Mouse (Mus musculus): ENCODE measurements around the gene Armc9. TPM values are rescaled to one million over a fixed set of nuclear protein-coding genes. Genes with fewer than 3 reads are reported as not detected.
A peak's percentile ranks its signal among the peaks of the same experiment; 100 is the strongest.

The Armc9 gene
- polyA plus RNA-seq, 1 experiment from 2014 or later, result 39.7 TPM

DNA sequence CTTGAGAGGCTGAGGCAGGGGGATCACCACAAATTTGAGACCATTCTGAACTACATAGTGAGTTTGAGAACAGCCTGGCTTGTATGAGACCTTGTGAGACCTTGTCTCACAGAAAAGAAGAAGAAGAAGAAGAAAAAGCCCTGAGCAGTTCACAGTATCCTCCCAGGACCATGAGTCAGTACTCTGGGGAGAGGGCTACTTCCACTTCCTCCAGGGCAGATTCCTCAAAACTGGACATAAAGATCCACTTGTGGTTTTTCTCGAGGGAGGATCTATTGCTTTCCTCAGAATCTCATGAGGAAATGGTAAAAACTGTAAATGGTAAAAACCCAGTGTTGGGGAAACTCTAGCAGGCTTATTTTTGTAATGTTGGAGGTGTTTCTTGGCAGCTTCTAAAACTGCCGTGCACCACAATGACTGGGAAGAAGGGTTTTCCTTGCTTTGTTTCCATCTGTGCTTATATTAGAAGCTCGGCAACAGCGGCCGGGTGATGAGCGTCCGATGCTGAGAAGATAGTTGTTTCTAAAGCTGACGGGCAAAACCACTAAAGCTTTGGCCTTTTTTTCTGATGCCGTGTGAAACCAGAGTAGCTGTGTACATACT, 48.1 kb downstream of the Armc9 start:
- Histone ChIP-seq H3K36me3 (replicated peaks) (peaks cover 47% of the 10 kb centered on the region), H3K27ac (no peak overlapping the region), H3K27me3 (replicated peaks) (no peaks in the 10 kb centered on the region), H3K4me1 (no peaks in the 10 kb centered on the region), H3K4me2 (no peak overlapping the region), H3K4me3 (no peak overlapping the region), H3K9ac (no peak overlapping the region), H3K9me3 (no peaks in the 10 kb centered on the region)
- WGBS, result 88% methylated on average over 9 of the region's 9 CpGs
- ATAC-seq (replicated peaks), result no peak

DNA sequence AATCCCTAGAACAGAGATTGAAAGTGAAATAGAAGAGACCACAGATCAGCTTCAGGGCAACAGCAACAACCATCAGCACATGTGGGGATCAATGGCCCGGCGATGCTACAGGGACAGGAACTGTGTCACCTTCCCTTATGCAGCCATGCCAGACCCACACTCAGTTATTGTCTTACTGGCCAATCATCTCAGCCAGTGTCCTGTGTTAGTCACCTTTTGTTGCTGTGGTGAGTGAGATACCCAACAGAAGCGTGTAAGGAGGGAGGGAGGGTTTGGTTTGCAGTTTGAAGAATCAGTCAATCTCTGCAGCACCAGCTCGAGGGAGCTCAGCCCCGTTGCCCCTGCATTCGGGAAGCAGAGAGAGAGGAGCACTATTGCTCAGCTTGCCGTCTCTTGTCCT, 56.1 kb downstream of the Armc9 start:
- H3K27ac ChIP-seq, result no peak overlapping the region
- peaks cover 48% of the 10 kb centered on the region; the same call in 1 of the 2 replicates for H3K36me3 ChIP-seq (replicated peaks)
- no peaks in the 10 kb centered on the region for H3K27me3 ChIP-seq (replicated peaks)
- ATAC-seq (replicated peaks), result no peak
- H3K4me2 ChIP-seq, result no peak overlapping the region
- H3K4me3 ChIP-seq, result no peak overlapping the region
- H3K9ac ChIP-seq, result no peak overlapping the region
- no peaks in the 10 kb centered on the region for H3K4me1 ChIP-seq
- no peaks in the 10 kb centered on the region for H3K9me3 ChIP-seq
- 79% methylated on average over 7 of the region's 7 CpGs for WGBS

DNA sequence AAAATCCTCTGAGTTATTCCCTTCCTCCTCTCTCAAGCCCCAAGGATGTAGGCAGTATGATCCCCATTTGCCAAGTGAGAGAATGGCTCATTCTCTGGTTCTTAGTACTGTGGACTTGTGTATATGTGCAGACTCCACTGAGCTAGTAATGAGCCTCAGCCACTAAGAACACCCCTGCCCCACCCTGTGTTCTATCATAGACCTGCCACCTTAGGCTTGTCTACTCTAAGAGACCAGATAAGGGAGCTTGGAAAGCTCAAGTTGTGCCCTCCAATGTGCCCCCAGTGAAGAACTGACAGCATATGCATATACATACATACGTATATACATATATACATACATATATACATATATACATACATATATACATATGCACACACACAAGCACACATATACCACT, 56.9 kb downstream of the Armc9 start:
- H3K27me3 ChIP-seq (replicated peaks), result no peaks in the 10 kb centered on the region
- H3K36me3 ChIP-seq (replicated peaks), result peaks cover 46% of the 10 kb centered on the region; the same call in 1 of the 2 replicates
- H3K9ac ChIP-seq, result no peak overlapping the region
- no peak overlapping the region for H3K27ac ChIP-seq
- H3K4me1 ChIP-seq, result no peaks in the 10 kb centered on the region
- no peaks in the 10 kb centered on the region for H3K9me3 ChIP-seq
- no peak overlapping the region for H3K4me2 ChIP-seq
- 91% methylated on average over 1 of the region's 1 CpGs for WGBS
- no peak for ATAC-seq (replicated peaks)
- H3K4me3 ChIP-seq, result no peak overlapping the region

DNA sequence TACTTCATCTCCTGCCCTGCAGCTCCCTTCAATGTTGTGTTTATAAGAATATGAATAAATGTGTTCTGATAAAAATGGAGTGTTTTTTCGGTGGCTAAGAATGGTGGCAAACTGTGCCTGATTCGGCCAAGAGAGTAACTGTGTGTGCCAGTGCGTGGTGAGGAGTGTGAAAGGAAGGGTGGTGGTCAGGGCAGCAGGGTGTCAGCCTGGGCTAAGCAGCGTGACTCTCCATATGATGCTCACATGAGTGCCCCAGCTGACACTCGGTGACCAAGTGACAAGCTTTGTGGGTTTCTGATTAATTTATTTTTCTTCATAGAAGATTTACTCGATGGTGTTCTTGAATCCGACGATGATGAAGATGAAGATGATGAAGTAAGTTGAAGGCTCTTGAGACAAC, 58.2 kb downstream of the Armc9 start:
- H3K36me3 ChIP-seq (replicated peaks), result peaks cover 40% of the 10 kb centered on the region; the same call in 1 of the 2 replicates
- H3K27ac ChIP-seq, result no peak overlapping the region

DNA sequence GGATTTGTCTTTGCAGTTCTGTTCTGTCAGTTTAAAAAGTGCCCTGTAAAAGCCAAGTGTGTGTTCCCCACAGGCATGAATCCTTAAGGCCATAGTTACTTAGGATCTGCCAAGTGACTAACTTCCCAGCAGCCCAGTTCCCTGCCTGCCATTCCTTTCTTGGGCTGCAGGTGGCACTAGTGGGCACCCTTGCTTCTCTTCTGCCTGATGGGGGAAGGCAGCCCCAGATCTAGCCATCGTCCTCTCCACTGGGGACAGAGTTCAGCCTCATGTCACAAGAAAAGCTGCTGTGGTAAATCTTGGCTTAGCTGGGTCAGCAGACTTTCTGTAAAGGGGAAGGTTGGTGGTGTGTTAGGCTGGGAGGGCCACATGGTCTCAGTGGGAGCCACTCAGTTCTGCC, 59.6 kb downstream of the Armc9 start:
- ATAC-seq (replicated peaks), result no peak
- no peaks in the 10 kb centered on the region for H3K27me3 ChIP-seq (replicated peaks)
- no peaks in the 10 kb centered on the region for H3K9me3 ChIP-seq
- no peak overlapping the region for H3K4me3 ChIP-seq
- peaks cover 33% of the 10 kb centered on the region; the same call in 1 of the 2 replicates for H3K36me3 ChIP-seq (replicated peaks)
- H3K27ac ChIP-seq, result no peak overlapping the region
- no peaks in the 10 kb centered on the region for H3K4me1 ChIP-seq
- no peak overlapping the region for H3K4me2 ChIP-seq
- no peak overlapping the region for H3K9ac ChIP-seq
- 0% methylated on average over 1 of the region's 1 CpGs for WGBS

More for the DNA sequence above, 58.2 kb downstream of the Armc9 start:
- no peak for ATAC-seq (replicated peaks)
- H3K4me3 ChIP-seq, result no peak overlapping the region
- WGBS, result 94% methylated on average over 8 of the region's 8 CpGs
- H3K27me3 ChIP-seq (replicated peaks), result no peaks in the 10 kb centered on the region
- H3K4me1 ChIP-seq, result no peaks in the 10 kb centered on the region
- no peaks in the 10 kb centered on the region for H3K9me3 ChIP-seq
- no peak overlapping the region for H3K9ac ChIP-seq
- no peak overlapping the region for H3K4me2 ChIP-seq

DNA sequence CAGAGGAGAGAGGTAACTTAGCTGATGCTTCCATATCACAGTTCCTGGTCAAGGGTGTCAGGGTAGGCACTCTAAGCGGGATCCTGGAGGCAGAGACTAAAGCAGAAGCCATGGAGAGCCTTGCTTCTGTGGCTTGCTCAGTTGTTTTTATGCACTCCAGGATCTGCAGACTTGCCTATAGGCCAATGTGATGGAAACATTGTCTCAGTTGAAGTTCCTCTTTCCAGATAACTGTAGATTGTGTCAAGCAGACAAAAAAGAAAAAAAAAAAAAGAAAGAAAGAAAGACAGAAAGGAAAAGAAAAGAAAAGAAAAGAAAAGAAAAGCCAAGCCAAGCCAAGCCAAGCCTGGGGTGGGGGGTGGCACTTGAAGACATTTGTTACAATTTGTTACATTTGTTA, 60.7 kb downstream of the Armc9 start:
- H3K9me3 ChIP-seq, result no peaks in the 10 kb centered on the region
- no peaks in the 10 kb centered on the region for H3K4me1 ChIP-seq
- peaks cover 23% of the 10 kb centered on the region; the same call in 1 of the 2 replicates for H3K36me3 ChIP-seq (replicated peaks)
- H3K27me3 ChIP-seq (replicated peaks), result no peaks in the 10 kb centered on the region
- no peak overlapping the region for H3K4me2 ChIP-seq
- H3K27ac ChIP-seq, result no peak overlapping the region
- H3K9ac ChIP-seq, result no peak overlapping the region
- WGBS, result 100% methylated on average over 1 of the region's 1 CpGs
- no peak for ATAC-seq (replicated peaks)
- H3K4me3 ChIP-seq, result no peak overlapping the region

DNA sequence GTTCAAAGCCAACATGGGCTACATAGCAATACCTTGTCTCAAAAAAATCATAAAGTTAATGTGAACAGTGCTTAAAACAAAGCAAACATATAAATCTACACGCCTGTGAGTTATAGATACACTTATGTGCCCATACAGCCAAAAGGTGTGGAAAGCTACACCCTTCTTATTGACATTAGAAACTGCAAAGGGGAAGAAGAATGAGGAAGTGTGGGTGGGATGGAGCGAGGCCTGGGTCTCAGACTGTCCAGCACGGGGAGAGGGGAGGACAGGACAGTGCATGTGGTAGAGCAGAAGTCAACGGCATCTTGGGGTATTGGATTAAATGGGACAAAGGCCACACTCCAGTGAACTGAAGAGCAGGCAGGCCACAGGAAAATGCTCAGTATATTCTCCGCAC, 61.8 kb downstream of the Armc9 start:
- H3K36me3 ChIP-seq (replicated peaks), result peaks cover 17% of the 10 kb centered on the region; the same call in 1 of the 2 replicates
- no peaks in the 10 kb centered on the region for H3K27me3 ChIP-seq (replicated peaks)
- H3K9ac ChIP-seq, result no peak overlapping the region
- no peak overlapping the region for H3K27ac ChIP-seq
- WGBS, result 93% methylated on average over 5 of the region's 5 CpGs
- H3K4me2 ChIP-seq, result no peak overlapping the region
- no peak for ATAC-seq (replicated peaks)
- no peaks in the 10 kb centered on the region for H3K9me3 ChIP-seq
- H3K4me3 ChIP-seq, result no peak overlapping the region
- no peaks in the 10 kb centered on the region for H3K4me1 ChIP-seq

DNA sequence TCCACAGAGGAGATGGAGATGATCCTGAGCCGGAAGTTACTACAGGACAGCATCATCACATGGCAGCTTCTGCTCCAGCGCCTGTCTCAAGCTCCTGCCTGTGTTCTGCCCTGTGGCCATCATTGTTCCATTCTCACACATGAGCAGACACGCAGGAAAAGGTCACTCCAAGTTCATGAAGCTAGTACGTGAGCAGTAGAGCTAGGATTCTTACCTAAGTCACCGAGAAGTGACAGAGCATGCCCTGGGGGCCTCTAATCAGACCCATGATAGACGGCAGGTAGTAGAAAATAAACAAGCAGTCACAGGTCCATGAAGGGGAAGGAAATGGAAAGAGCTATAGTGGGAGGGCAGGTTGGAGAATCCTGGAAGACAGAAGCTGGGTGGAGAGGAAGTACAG, 63.4 kb downstream of the Armc9 start:
- no peak for ATAC-seq (replicated peaks)
- Histone ChIP-seq H3K36me3 (replicated peaks) (peaks cover 10% of the 10 kb centered on the region; the same call in 1 of the 2 replicates), H3K4me1 (no peaks in the 10 kb centered on the region), H3K9me3 (no peaks in the 10 kb centered on the region), H3K27me3 (replicated peaks) (no peaks in the 10 kb centered on the region), H3K4me2 (no peak overlapping the region), H3K27ac (no peak overlapping the region), H3K4me3 (no peak overlapping the region), H3K9ac (no peak overlapping the region)
- 75% methylated on average over 6 of the region's 6 CpGs for WGBS

DNA sequence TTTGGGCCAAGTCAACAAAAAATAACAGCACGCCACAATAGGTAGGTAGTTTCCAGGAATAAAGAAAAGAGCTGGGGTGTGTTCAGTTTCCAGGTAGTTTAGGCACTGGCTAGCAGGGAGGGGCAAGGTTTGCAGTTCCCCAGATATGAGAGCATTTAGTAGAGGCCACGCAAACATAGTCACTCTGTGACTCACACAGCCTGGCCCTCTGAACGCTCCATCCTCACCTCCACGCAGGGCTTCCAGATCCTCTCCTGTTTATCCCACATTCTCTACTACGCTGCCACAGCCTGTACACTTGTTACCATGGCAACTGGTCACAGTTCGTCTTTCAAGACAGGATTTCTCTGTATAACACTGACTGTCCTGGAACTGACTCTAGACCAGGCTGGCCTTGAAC, 70.6 kb downstream of the Armc9 start:
- ATAC-seq (replicated peaks), result peak; percentile 55; the same call in 1 of the 2 replicates
- 46% methylated on average over 6 of the region's 6 CpGs for WGBS
- no peaks in the 10 kb centered on the region for H3K27me3 ChIP-seq (replicated peaks)

DNA sequence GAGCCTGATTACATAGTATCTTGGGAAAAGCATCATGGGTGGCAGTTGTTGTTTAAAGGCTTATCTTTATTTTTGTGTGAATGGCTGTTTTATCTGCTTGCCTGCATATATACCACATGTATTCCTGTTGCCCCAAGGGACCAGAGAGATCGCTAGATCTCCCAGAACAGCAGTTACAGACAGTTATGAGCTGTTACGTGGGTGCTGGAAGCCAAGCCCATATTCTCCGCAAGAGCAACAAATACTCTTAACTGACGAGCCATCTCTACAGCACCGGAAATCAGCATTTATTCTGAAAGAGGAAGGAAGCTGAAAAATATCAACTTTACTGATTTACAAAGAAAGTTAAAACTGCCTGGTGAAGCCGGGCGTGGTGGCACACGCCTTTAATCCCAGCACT, 74.1 kb downstream of the Armc9 start:
- no peak for ATAC-seq (replicated peaks)
- H3K4me2 ChIP-seq, result no peak overlapping the region
- no peak overlapping the region for H3K4me3 ChIP-seq
- H3K27ac ChIP-seq, result no peak overlapping the region
- H3K27me3 ChIP-seq (replicated peaks), result no peaks in the 10 kb centered on the region
- no peaks in the 10 kb centered on the region for H3K4me1 ChIP-seq
- WGBS, result 93% methylated on average over 8 of the region's 8 CpGs
- no peaks in the 10 kb centered on the region for H3K9me3 ChIP-seq
- no peaks in the 10 kb centered on the region for H3K36me3 ChIP-seq (replicated peaks)
- no peak overlapping the region for H3K9ac ChIP-seq

More for the DNA sequence above, 70.6 kb downstream of the Armc9 start:
- Histone ChIP-seq H3K9ac (no peak overlapping the region), H3K4me2 (no peak overlapping the region), H3K9me3 (no peaks in the 10 kb centered on the region), H3K4me1 (no peaks in the 10 kb centered on the region), H3K4me3 (no peak overlapping the region), H3K27ac (no peak overlapping the region), H3K36me3 (replicated peaks) (no peaks in the 10 kb centered on the region)

DNA sequence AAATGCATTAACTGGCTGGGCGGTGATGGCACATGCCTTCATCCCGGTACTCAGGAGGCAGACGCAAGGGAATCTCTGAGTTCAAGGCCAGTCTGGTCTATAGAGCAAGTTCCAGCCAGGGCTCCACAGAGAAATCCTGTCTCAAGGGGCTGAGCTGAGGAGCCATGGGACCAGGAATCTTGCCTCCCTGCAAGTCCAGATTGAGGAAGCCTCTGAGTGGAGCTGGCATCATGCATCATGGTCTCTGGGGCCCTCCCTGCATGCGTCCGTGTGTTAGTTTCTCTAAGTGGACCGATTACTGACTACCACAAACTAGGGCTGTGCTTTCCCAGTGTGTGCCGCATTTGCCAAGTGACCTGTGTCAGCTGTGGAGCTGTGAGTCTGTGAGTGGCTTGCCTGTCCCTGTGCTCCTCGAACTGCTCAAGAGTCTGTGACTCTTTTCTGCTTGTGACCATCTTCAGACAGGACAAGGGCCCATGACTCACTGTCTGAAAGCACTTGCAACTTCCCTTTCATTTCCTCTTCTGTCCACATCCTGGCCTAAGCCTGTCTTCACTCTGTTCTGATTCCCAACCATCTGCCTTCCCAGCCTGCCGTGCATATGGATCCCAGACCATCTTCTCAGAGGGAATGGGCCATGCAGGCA, 74.7 kb downstream of the Armc9 start:
- H3K9ac ChIP-seq, result no peak overlapping the region
- H3K9me3 ChIP-seq, result no peaks in the 10 kb centered on the region
- no peaks in the 10 kb centered on the region for H3K27me3 ChIP-seq (replicated peaks)
- no peaks in the 10 kb centered on the region for H3K4me1 ChIP-seq
- no peak overlapping the region for H3K4me3 ChIP-seq
- no peak overlapping the region for H3K4me2 ChIP-seq
- H3K36me3 ChIP-seq (replicated peaks), result no peaks in the 10 kb centered on the region
- ATAC-seq (replicated peaks), result no peak
- WGBS, result 92% methylated on average over 9 of the region's 9 CpGs
- no peak overlapping the region for H3K27ac ChIP-seq

DNA sequence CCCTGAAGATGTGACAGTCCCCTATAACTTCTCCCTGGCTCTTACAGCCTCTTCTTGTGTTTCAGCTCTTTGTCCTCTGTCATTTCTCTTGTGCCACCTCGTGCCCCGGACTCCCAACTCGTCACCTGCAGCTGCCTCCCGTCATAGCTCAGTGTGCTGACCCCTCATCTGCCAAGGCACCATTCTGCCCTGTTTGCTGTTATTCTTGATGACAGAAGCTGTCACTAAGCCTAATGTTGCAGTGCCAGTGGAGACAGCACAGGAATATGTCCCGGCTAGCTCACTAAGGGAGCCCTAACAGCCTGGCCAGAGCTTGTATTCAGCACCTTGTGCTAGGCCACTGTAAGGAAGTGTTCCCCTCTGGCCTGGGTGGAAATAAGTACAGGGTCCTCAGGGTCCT, 78.1 kb downstream of the Armc9 start:
- no peaks in the 10 kb centered on the region for H3K9me3 ChIP-seq
- no peak for ATAC-seq (replicated peaks)
- 86% methylated on average over 5 of the region's 5 CpGs for WGBS
- no peak overlapping the region for H3K27ac ChIP-seq
- no peak overlapping the region for H3K4me2 ChIP-seq
- no peaks in the 10 kb centered on the region for H3K27me3 ChIP-seq (replicated peaks)
- no peaks in the 10 kb centered on the region for H3K4me1 ChIP-seq
- H3K9ac ChIP-seq, result no peak overlapping the region
- H3K36me3 ChIP-seq (replicated peaks), result no peaks in the 10 kb centered on the region
- H3K4me3 ChIP-seq, result no peak overlapping the region

DNA sequence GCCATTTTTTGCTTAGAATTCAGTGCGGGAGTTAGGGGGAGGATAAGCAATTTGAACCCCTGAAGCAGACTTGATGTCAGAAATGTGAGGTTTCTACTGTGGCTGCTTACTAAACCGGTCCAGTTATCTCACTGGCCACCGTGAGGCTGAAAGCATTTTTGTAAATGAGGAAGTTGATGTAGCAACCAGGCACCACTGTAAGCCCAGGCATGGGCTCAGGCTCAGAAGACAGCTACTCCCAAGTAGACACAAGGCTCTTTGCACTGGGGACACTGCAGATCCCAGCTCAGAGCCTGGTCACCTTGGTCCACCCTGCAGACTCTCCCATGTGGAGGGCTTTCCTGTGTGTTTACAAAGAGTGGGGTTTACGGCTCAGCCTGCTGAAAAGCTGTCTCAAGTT, 79.2 kb downstream of the Armc9 start:
- Histone ChIP-seq H3K36me3 (replicated peaks) (no peaks in the 10 kb centered on the region), H3K27me3 (replicated peaks) (no peaks in the 10 kb centered on the region), H3K4me2 (no peak overlapping the region), H3K9me3 (no peaks in the 10 kb centered on the region), H3K4me1 (no peaks in the 10 kb centered on the region), H3K4me3 (no peak overlapping the region), H3K27ac (no peak overlapping the region), H3K9ac (no peak overlapping the region)
- WGBS, result 75% methylated on average over 4 of the region's 4 CpGs
- no peak for ATAC-seq (replicated peaks)
